Mouse (Mus musculus) midbrain, embryonic 10.5 days (tissue): ENCODE results near the gene Stc2. TPM values are rescaled to one million over a fixed set of nuclear protein-coding genes. Genes with fewer than 3 reads are reported as not detected.
A peak's percentile ranks its signal among the peaks of the same experiment; 100 is the strongest.

Experiments
- DNase-seq: peaks from one replicate; pipeline ENCODE4 v3.0.0-alpha.2; 2017; ENCODE audit warnings: low spot score
- H3K27ac ChIP-seq: fragments of 300-500 bp; sonication (generic); replicated peaks from 2 replicates; pipeline ENCODE4 v1.5.1; 2016; ENCODE audit warnings: mild to moderate bottlenecking
- H3K27me3 ChIP-seq: fragments of 300-500 bp; sonication (generic); 2 replicates; pipeline ENCODE4 v1.6.1; 2016; ENCODE audit warnings: low read depth, mild to moderate bottlenecking; ENCODE audit not compliant: poor library complexity, severe bottlenecking
- H3K36me3 ChIP-seq: fragments of 300-500 bp; sonication (generic); 2 replicates; pipeline ENCODE4 v1.6.1; 2016; ENCODE audit warnings: mild to moderate bottlenecking, moderate library complexity
- H3K4me1 ChIP-seq: fragments of 300-500 bp; sonication (generic); 2 replicates; pipeline ENCODE4 v1.6.1; 2016
- H3K4me3 ChIP-seq: fragments of 300-500 bp; sonication (generic); 2 replicates; pipeline ENCODE4 v1.5.1; 2016; ENCODE audit warnings: mild to moderate bottlenecking, moderate library complexity
- H3K9me3 ChIP-seq: fragments of 300-500 bp; sonication (generic); replicated peaks from 2 replicates; pipeline ENCODE4 v1.6.1; 2016; ENCODE audit warnings: mild to moderate bottlenecking
- WGBS: fragments of 180-500 bp; shearing (Covaris S2); methylation state at CpG from one replicate; pipeline ENCODE4 v1.1.7; 2016; 5-methylcytosine and 5-hydroxymethylcytosine counted together
- polyA plus RNA-seq: library from polyadenylated mRNA; unstranded; fragments of >200 nt; fragmentation: Nextera tagmentation; extraction: Ambion mirVana; gene quantifications from 2 replicates; pipeline ENCODE4 v1.2.1, GENCODE M21; 2016

Stc2 gene
- polyA plus RNA-seq, 1 experiment from 2014 or later = 2.0 TPM

- Histone ChIP-seq H3K9me3 (no peaks in the 10 kb centered on the region), H3K27ac (no peak overlapping the region), H3K4me1 (no peaks in the 10 kb centered on the region), H3K4me3 (no peak overlapping the region), H3K27me3 (no peaks in the 10 kb centered on the region), H3K36me3 (no peaks in the 10 kb centered on the region)
- DNase-seq = no peak
- WGBS = 88% methylated on average over 5 of the region's 5 CpGs
Observed at GRCm38 (mm10) chr11:31382145-31382544, 12.3 kb upstream of the Stc2 start.

DNA sequence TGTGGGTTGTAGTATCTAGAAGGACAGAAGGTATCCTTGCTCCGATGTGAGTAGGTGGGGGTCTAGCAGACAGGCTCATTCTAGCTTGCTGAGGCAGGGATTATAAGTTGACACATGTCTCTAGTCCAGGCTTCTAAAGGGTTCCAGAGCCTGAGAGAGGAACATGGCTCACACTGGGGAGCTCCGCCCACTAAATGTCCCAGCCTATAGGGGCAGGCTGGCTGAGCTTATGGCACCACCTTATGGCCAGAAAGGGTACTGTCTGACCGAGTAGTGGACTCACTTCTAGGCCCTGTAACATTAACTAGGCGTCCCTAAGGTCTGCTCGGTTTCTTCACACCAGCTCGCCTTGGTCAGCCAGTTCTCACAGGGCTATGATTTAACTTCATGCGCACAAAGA lies 3.6 kb upstream of the Stc2 start:
- Histone ChIP-seq H3K4me1 (peaks cover 34% of the 10 kb centered on the region), H3K4me3 (no peak overlapping the region), H3K36me3 (no peaks in the 10 kb centered on the region), H3K27me3 (peaks cover 44% of the 10 kb centered on the region), H3K9me3 (no peaks in the 10 kb centered on the region), H3K27ac (no peak overlapping the region)
- peak; percentile 59 for DNase-seq
- 72% methylated on average over 7 of the region's 7 CpGs for WGBS

DNA sequence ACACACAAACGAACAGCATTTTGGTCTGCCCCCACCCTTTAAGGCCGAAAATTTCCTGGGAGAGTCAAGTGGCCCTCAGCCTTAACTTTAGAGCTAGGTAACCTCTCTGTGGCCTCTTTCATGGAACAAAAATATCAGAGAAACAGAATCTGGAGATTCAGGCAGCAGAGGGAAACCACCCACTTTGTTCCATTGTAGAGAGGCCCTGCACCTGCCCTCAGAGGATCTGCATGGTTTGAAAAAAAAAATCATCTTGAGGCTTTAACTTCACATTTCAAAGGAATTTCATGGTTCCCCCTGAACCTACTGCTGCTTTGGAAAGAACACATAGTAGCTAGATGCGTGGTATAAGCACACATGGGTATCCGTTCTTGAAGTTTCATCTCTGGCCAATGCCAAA lies 2.3 kb upstream of the Stc2 start:
- DNase-seq = no peak
- H3K36me3 ChIP-seq = no peaks in the 10 kb centered on the region
- no peaks in the 10 kb centered on the region for H3K9me3 ChIP-seq
- peaks cover 39% of the 10 kb centered on the region for H3K4me1 ChIP-seq
- 81% methylated on average over 4 of the region's 4 CpGs for WGBS
- H3K4me3 ChIP-seq = no peak overlapping the region
- H3K27ac ChIP-seq = no peak overlapping the region
- H3K27me3 ChIP-seq = peaks cover 57% of the 10 kb centered on the region

DNA sequence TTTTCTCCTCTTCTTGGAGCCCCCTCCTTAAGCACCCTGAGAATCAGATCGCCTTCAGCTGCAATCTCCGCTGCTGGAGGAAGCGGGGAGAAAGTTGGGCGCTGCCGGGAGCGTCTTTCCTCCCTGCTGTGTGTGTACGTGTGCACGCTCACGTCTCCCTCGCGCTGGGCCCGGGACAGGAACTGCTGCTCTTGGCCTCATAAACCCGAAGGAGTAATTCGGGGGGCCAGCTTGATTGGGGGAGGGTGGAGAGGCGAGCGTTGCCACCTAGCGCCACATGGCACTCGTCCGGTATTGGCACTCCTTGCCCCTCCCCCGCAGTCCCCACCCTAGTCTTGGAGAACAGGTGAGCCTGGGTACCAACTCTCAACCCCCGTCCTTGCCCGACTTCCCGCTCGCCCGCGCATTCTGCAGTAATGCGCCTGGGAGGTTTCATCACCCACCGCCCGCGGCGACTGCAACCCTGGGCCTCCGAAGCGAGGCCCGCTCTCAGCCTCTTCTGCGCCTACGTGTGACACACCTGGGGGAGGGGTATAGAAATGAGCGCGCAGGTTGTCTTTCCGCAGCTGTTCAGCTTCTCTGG lies 1.5 kb upstream of the Stc2 start:
- DNase-seq = peak; percentile 32
- H3K36me3 ChIP-seq = no peaks in the 10 kb centered on the region
- no peak overlapping the region; the same call in 1 of the 2 replicates for H3K27ac ChIP-seq
- H3K27me3 ChIP-seq = peaks cover 63% of the 10 kb centered on the region
- H3K4me1 ChIP-seq = peaks cover 39% of the 10 kb centered on the region
- peak overlapping the region; percentile 69 for H3K4me3 ChIP-seq
- WGBS = 2% methylated on average over 39 of the region's 39 CpGs
- no peaks in the 10 kb centered on the region for H3K9me3 ChIP-seq

DNA sequence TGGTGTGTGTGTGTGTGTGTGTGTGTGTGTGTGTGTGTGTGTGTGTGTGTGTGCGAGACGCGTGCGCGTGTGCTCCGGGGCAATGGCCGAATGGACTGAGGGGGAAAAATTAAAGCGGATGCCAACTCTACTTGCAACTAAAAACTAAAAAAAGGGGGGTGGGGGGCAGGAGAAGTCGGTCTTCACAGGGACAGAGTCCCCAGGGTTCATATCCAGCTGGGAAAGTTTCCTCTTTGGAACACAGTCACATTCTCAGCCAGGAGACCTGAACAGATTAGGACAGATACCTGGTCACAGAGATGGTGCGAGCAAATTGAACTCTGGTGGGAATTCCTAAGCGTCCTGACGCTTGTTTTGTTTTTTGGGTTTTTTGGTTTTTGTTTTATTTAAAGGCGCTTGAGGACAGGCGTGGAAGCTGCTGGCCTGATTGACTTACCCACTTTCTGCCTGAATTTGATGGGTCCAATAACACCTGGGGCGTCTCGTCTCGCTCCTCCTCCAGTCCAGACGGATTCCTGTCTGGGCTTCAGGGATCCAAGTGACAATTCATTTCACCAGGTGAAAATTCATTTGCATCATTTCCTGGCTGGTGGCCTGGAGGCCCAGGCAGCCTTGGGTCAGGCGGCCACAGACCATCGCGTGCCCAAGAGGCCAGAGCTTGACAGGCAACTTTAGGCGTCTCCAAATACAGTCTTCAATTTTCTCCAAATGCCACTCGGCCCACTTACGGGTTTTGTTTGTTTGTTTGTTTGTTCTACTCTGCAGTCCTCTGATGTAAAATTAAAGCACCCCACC lies 759 bp upstream of the Stc2 start:
- H3K9me3 ChIP-seq = no peaks in the 10 kb centered on the region
- H3K27me3 ChIP-seq = peaks cover 63% of the 10 kb centered on the region
- peak overlapping the region; percentile 69 for H3K4me3 ChIP-seq
- peak; percentile 35 for DNase-seq
- 5% methylated on average over 23 of the region's 24 CpGs for WGBS
- no peak overlapping the region for H3K27ac ChIP-seq
- peaks cover 39% of the 10 kb centered on the region for H3K4me1 ChIP-seq
- no peaks in the 10 kb centered on the region for H3K36me3 ChIP-seq

DNA sequence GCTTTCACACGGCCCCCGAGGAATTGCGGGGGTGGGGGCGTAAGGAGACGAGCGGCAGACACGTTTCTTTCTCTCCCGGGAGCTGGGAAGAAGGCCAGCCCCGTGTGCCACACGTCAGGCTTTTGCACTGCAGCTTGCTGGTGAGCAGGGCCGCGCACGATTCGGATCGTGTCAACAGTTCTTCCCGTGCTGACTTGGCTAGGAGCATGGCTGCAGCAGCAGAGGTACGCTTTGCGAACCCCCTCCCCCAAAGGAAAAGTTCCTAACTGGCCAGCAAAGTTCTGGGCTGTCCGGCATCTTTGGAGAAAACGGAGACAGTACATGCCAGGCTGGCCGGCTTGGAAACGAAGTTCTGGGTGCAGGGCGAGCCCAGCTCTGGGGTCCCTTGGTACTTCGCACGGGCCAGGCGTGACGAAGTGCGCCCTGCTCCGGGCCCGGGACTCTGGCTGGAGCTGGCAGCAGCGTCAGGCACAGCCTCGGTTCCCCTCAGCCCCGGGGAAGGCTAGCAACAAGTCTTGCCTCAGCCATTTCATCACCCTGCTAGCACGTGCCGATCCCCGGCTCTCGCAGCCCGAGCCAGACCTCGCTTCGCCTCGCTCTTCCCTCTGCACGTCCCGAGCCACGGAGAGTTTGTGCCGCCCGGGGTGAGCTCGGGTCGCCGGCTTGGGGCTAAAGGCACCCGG lies 768 bp downstream of the Stc2 start:
- DNase-seq = peak; percentile 75
- Histone ChIP-seq H3K4me3 (peak overlapping the region; percentile 69), H3K4me1 (peaks cover 39% of the 10 kb centered on the region), H3K36me3 (no peaks in the 10 kb centered on the region), H3K27ac (peak overlapping the region; percentile 66; the same call in 1 of the 2 replicates), H3K9me3 (no peaks in the 10 kb centered on the region), H3K27me3 (peaks cover 63% of the 10 kb centered on the region)
- under 1% methylated on average over 50 of the region's 50 CpGs for WGBS

DNA sequence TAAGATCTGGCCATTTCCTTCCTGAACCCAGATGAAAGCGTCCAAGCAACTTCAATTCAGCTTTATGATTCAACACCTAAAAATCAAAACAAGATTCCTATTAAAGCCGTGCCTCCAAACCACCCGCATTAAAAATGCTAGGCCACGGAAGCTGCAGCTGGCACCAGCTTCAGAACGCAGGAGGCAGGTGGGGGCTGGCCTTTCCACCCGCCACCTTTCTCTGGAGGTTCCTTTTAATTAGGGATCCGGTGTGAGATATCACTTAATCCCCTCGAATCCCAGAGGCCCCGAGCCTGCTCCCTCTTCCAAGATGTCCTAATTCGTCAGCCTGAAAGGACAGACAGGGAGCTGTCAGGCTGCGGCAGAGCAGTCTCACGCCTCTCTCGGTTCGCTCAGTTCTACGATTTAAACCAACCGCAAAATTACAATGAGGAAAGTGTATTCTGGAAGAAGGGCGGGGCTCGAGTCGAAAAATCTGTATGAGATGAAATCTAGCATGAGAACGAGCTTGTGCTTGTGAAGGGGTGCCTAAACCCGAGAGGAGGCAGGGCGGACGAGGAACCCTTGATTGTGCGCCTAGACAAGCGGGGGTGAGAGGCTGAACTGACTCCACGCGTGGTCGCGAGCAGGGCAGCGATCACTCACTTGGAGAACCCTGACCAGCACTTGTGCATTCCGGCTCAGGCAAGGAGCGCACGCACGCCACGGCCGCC lies 1.5 kb downstream of the Stc2 start:
- WGBS = 2% methylated on average over 36 of the region's 36 CpGs
- H3K36me3 ChIP-seq = no peaks in the 10 kb centered on the region
- no peaks in the 10 kb centered on the region for H3K9me3 ChIP-seq
- H3K27ac ChIP-seq = peak overlapping the region; percentile 66; the same call in 1 of the 2 replicates
- H3K4me3 ChIP-seq = peak overlapping the region; percentile 69
- peaks cover 39% of the 10 kb centered on the region for H3K4me1 ChIP-seq
- peak; percentile 51 for DNase-seq
- peaks cover 59% of the 10 kb centered on the region for H3K27me3 ChIP-seq

DNA sequence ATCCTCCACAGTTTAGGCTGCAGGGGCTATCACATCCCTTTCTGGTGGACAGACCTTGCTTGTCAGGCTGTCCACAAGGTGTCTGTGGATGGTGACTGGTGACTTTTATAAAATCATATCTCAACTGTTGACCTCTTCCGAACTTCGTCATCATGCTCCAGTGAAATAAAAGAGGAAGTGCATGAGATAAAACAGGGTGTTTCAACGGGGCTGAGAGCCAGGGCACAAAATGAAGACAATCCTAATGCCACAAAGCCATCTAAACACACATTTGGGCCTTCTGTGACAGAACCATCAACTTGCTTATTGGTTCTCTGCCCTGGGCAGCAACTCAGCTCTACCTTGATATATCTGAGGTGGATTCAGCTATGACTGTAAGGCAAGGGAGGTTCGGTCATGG lies 3.0 kb downstream of the Stc2 start:
- no peak for DNase-seq
- Histone ChIP-seq H3K27ac (no peak overlapping the region), H3K4me1 (peaks cover 34% of the 10 kb centered on the region), H3K36me3 (no peaks in the 10 kb centered on the region), H3K9me3 (no peaks in the 10 kb centered on the region), H3K27me3 (peaks cover 43% of the 10 kb centered on the region), H3K4me3 (no peak overlapping the region)
- 88% methylated on average over 4 of the region's 4 CpGs for WGBS

GRCm38 (mm10) chr11:31366421-31366820 lies 3.5 kb downstream of the Stc2 start:
- 82% methylated on average over 2 of the region's 2 CpGs for WGBS
- DNase-seq = no peak
- H3K4me3 ChIP-seq = no peak overlapping the region
- no peak overlapping the region for H3K27ac ChIP-seq
- no peaks in the 10 kb centered on the region for H3K36me3 ChIP-seq
- no peaks in the 10 kb centered on the region for H3K9me3 ChIP-seq
- H3K27me3 ChIP-seq = peaks cover 39% of the 10 kb centered on the region
- H3K4me1 ChIP-seq = peaks cover 31% of the 10 kb centered on the region

DNA sequence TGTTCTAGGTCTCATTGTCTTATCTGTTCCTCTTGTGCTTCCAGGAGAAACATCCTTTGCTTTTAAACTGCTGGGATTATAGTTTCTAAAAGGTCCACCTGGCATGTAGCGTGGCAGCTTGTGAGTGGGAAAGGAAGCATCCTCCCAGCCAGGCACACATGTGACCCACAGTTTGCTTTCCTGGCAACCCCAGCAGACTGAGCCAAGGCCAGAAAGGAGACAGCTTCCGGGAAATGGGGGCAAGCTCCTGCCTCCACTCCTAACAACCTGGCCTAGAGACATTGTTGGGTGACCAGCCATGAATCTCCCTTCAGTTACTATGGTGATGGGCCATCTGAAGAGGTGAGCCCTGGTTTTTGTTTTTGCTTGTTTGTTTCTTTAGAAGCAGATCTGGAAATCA lies 3.9 kb downstream of the Stc2 start:
- no peak for DNase-seq
- Histone ChIP-seq H3K27ac (no peak overlapping the region), H3K27me3 (peaks cover 34% of the 10 kb centered on the region), H3K9me3 (no peaks in the 10 kb centered on the region), H3K4me3 (no peak overlapping the region), H3K4me1 (peaks cover 27% of the 10 kb centered on the region), H3K36me3 (no peaks in the 10 kb centered on the region)
- WGBS = 93% methylated on average over 2 of the region's 2 CpGs

DNA sequence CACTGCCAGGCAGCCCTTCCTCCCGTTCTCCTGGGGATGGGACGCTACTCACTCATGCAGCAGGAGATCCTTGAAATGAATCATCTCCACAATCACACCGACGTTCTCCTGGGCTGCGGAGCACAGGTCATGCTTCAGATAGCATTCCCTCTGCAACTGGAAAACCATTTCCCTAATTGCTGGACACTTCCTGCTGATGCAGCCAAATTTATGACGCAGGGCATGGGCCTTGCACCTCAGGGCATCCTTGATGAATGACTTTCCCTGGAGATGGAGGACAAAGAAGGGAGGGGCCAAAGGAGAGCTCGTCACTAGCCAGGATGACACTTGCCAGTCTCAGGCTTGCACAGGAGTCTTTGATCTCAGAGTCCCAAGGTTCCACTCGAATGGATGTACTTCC lies 4.6 kb downstream of the Stc2 start:
- Histone ChIP-seq H3K27ac (no peak overlapping the region), H3K9me3 (no peaks in the 10 kb centered on the region), H3K4me1 (peaks cover 20% of the 10 kb centered on the region), H3K36me3 (no peaks in the 10 kb centered on the region), H3K27me3 (peaks cover 27% of the 10 kb centered on the region), H3K4me3 (no peak overlapping the region)
- WGBS = 90% methylated on average over 8 of the region's 8 CpGs
- no peak for DNase-seq

- WGBS = 93% methylated on average over 1 of the region's 1 CpGs
- no peak overlapping the region for H3K4me3 ChIP-seq
- H3K27ac ChIP-seq = no peak overlapping the region
- no peaks in the 10 kb centered on the region for H3K4me1 ChIP-seq
- no peak for DNase-seq
- H3K36me3 ChIP-seq = no peaks in the 10 kb centered on the region
- H3K9me3 ChIP-seq = no peaks in the 10 kb centered on the region
- H3K27me3 ChIP-seq = peaks cover 13% of the 10 kb centered on the region
Observed at GRCm38 (mm10) chr11:31362856-31363255, 7.0 kb downstream of the Stc2 start.
